Mouse (Mus musculus) thymus, adult 2 months (tissue): ENCODE results near the gene Fam214a. TPM values are rescaled to one million over a fixed set of nuclear protein-coding genes. Genes with fewer than 3 reads are reported as not detected.

Source experiments
- DNase-seq: peaks from one replicate; pipeline ENCODE4 v3.0.0; 2021
- H3K27ac ChIP-seq: fragments of 200-500 bp; 2 replicates; pipeline ENCODE4 v1.5.1; 2012; ENCODE audit warnings: low read length, control low read depth; ENCODE audit not compliant: control insufficient read depth, insufficient read depth
- H3K27me3 ChIP-seq: fragments of 200-500 bp; 2 replicates; pipeline ENCODE4 v1.6.1; 2012; ENCODE audit warnings: mild to moderate bottlenecking, low read length, moderate library complexity, mixed read lengths; ENCODE audit not compliant: control insufficient read depth, insufficient read depth
- H3K36me3 ChIP-seq: fragments of 200-500 bp; 2 replicates; pipeline ENCODE4 v1.6.1; 2012; ENCODE audit warnings: mild to moderate bottlenecking, low read length, moderate library complexity; ENCODE audit not compliant: control insufficient read depth, insufficient read depth
- H3K4me1 ChIP-seq: fragments of 200-500 bp; replicated peaks from 2 replicates; pipeline ENCODE4 v1.6.1; 2012; ENCODE audit warnings: low read length; ENCODE audit not compliant: control insufficient read depth, insufficient read depth
- H3K4me3 ChIP-seq: fragments of 200-500 bp; 2 replicates; pipeline ENCODE4 v1.5.1; 2012; ENCODE audit warnings: mild to moderate bottlenecking, low read length, control low read depth, moderate library complexity; ENCODE audit not compliant: control insufficient read depth, insufficient read depth
- CTCF ChIP-seq: fragments of 200-500 bp; IDR thresholded peaks from 2 replicates; pipeline ENCODE4 v1.5.1; 2012; ENCODE audit warnings: mild to moderate bottlenecking, control low read depth, low read length, moderate library complexity, borderline replicate concordance; ENCODE audit not compliant: control insufficient read depth, poor library complexity, insufficient read depth; ENCODE audit errors: extremely low read depth
- POLR2A ChIP-seq: fragments of 200-500 bp; IDR thresholded peaks from 2 replicates; pipeline ENCODE4 v1.6.1; 2012; ENCODE audit warnings: mild to moderate bottlenecking, low read length, control low read depth, moderate library complexity; ENCODE audit not compliant: control insufficient read depth, poor library complexity, insufficient read depth; ENCODE audit errors: extremely low read depth
- WGBS: fragments of 180-500 bp; shearing (Covaris S2); methylation state at CpG from one replicate; pipeline ENCODE4 v1.1.7; 2018; 5-methylcytosine and 5-hydroxymethylcytosine counted together
- polyA plus RNA-seq: library from polyadenylated mRNA; depleted of rRNA; stranded (reverse); fragments of >200 nt; gene quantifications from 2 replicates; pipeline ENCODE4 v1.2.3, GENCODE M21; 2012

The Fam214a gene
- polyA plus RNA-seq, 1 experiment: 13.6 TPM

GRCm38 (mm10) chr9:75035944-75036343, 83.3 kb downstream of the Fam214a start:
- H3K4me1 ChIP-seq: peaks cover 4% of the 10 kb centered on the region

GRCm38 (mm10) chr9:75037451-75038356, 85.0 kb downstream of the Fam214a start, which contains the start of gene Arpp19:
Gene Arpp19, plus strand, starts transcription at chr9:75037614.
- H3K4me1 ChIP-seq: peaks cover 4% of the 10 kb centered on the region
- H3K27me3 ChIP-seq: no peaks in the 10 kb centered on the region
- no peak within 1 kb of the TSS for H3K27ac ChIP-seq
- peak within 1 kb of the TSS; percentile 66 for H3K4me3 ChIP-seq
- no peaks in the 10 kb centered on the region for H3K36me3 ChIP-seq
- WGBS: under 1% methylated on average over 71 of the region's 73 CpGs
- peak; percentile 81 for DNase-seq
- TF ChIP-seq CTCF (0 out of 2 replicates have a peak, but pooled peaks have one; percentile 36), POLR2A (peak; percentile 93)

More at GRCm38 (mm10) chr9:75035944-75036343, 83.3 kb downstream of the Fam214a start:
- no peak overlapping the region for H3K4me3 ChIP-seq
- WGBS: 80% methylated on average over 4 of the region's 4 CpGs
- no peaks in the 10 kb centered on the region for H3K27me3 ChIP-seq
- DNase-seq: no peak
- no peak overlapping the region for H3K27ac ChIP-seq
- TF ChIP-seq POLR2A: no peak
- no peak for TF ChIP-seq CTCF
- peaks cover 7% of the 10 kb centered on the region; the same call in 1 of the 2 replicates for H3K36me3 ChIP-seq

- no peaks in the 10 kb centered on the region for H3K27me3 ChIP-seq
- TF ChIP-seq CTCF (no peak), POLR2A (no peak)
- H3K36me3 ChIP-seq: peaks cover 5% of the 10 kb centered on the region; the same call in 1 of the 2 replicates
- no peak for DNase-seq
- H3K4me3 ChIP-seq: peak overlapping the region; percentile 66
- WGBS: 1% methylated on average over 10 of the region's 10 CpGs
- peaks cover 4% of the 10 kb centered on the region for H3K4me1 ChIP-seq
- no peak overlapping the region for H3K27ac ChIP-seq
Observed at GRCm38 (mm10) chr9:75038357-75038688, 85.6 kb downstream of the Fam214a start.

GRCm38 (mm10) chr9:75040566-75040965, 87.9 kb downstream of the Fam214a start:
- Histone ChIP-seq H3K27ac (no peak overlapping the region), H3K27me3 (no peaks in the 10 kb centered on the region), H3K4me3 (no peak overlapping the region), H3K36me3 (peaks cover 5% of the 10 kb centered on the region; the same call in 1 of the 2 replicates), H3K4me1 (peaks cover 7% of the 10 kb centered on the region)
- DNase-seq: no peak
- 92% methylated on average over 2 of the region's 2 CpGs for WGBS
- TF ChIP-seq CTCF: no peak
- TF ChIP-seq POLR2A: no peak

- no peak for DNase-seq
- H3K36me3 ChIP-seq: peaks cover 5% of the 10 kb centered on the region; the same call in 1 of the 2 replicates
- peaks cover 7% of the 10 kb centered on the region for H3K4me1 ChIP-seq
- 96% methylated on average over 2 of the region's 2 CpGs for WGBS
- no peak for TF ChIP-seq CTCF
- TF ChIP-seq POLR2A: no peak
- H3K4me3 ChIP-seq: no peak overlapping the region
- H3K27me3 ChIP-seq: no peaks in the 10 kb centered on the region
- H3K27ac ChIP-seq: no peak overlapping the region
Observed at GRCm38 (mm10) chr9:75041840-75042525, 89.3 kb downstream of the Fam214a start.

- WGBS: 96% methylated on average over 2 of the region's 2 CpGs
- Histone ChIP-seq H3K4me1 (peaks cover 7% of the 10 kb centered on the region), H3K27ac (no peak overlapping the region), H3K27me3 (no peaks in the 10 kb centered on the region), H3K4me3 (no peak overlapping the region), H3K36me3 (peaks cover 5% of the 10 kb centered on the region; the same call in 1 of the 2 replicates)
- no peak for DNase-seq
- TF ChIP-seq POLR2A: no peak
- TF ChIP-seq CTCF: no peak
Observed at GRCm38 (mm10) chr9:75043191-75043590, 90.5 kb downstream of the Fam214a start.
